Mouse (Mus musculus) liver, embryonic 14.5 days (tissue): ENCODE results near the gene Scg3.

Experiments
- CTCF ChIP-seq: IDR thresholded peaks from 2 replicates; pipeline ENCODE4 v1.5.1; 2016; ENCODE audit warnings: antibody characterized with exemption, low read depth, control low read depth
- EP300 ChIP-seq: IDR thresholded peaks from 2 replicates; pipeline ENCODE4 v1.6.1; 2016; ENCODE audit warnings: antibody characterized with exemption, low read depth

DNA sequence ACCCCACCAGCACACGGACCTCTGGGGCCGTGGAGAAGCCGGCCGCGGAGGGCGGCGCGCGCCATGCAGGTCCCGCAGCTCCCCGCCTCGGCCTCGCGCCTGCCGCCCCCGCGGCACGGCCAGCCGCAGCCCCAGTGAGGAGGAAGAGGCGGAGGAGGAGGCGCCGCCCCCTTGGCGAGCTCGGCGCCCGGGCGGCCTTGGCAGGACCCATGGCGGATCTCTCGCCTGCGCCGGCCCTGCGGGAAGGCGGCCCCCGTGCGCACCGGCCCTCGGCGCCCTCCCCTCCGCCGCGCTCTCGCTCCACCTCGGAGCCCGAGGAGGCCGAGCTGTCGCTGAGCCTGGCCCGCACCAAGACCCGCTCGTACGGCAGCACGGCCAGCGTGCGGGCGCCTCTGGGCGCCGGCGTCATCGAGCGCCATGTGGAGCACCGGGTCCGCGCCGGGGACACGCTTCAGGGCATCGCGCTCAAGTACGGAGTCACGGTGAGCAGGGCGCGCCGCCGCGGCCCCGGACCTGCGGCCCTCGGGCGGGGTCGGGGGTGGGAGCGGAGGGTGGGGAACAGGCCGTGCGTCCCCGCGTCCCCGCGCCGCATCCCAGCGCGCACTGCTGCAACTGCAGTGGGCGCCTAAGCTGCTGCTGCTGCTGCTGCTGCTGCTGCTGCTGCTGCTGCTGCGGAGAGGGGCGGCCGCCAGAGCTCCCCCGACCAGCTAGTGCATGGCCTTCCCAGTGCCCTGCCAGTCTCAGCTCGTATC lies 58.1 kb downstream of the Scg3 start, which contains the start of gene Lysmd2:
- TF ChIP-seq CTCF (no peak), EP300 (no peak)
